Mouse (Mus musculus): ENCODE data around the gene H2-Ab1. TPM values are rescaled to one million over a fixed set of nuclear protein-coding genes. Genes with fewer than 3 reads are reported as not detected.
A peak's percentile ranks its signal among the peaks of the same experiment; 100 is the strongest.
"Not testable (repeated sequence)": the region's sequence is repeated elsewhere in the genome, so short reads cannot be mapped to it uniquely, and the experiment has no call there.

Gene H2-Ab1
- 1 to 10 TPM; 1.1 to 2.1 TPM for total RNA-seq (2021)
- long read RNA-seq, experiment 1, partial matches to known transcripts, result 0 of 4 reads
- long read RNA-seq, experiment 1, other reads (novel, unspliced or antisense), result 0 of 4 reads
- long read RNA-seq, experiment 2, partial matches to known transcripts, result 0 of 4 reads
- long read RNA-seq, experiment 2, other reads (novel, unspliced or antisense), result 0 of 4 reads

DNA sequence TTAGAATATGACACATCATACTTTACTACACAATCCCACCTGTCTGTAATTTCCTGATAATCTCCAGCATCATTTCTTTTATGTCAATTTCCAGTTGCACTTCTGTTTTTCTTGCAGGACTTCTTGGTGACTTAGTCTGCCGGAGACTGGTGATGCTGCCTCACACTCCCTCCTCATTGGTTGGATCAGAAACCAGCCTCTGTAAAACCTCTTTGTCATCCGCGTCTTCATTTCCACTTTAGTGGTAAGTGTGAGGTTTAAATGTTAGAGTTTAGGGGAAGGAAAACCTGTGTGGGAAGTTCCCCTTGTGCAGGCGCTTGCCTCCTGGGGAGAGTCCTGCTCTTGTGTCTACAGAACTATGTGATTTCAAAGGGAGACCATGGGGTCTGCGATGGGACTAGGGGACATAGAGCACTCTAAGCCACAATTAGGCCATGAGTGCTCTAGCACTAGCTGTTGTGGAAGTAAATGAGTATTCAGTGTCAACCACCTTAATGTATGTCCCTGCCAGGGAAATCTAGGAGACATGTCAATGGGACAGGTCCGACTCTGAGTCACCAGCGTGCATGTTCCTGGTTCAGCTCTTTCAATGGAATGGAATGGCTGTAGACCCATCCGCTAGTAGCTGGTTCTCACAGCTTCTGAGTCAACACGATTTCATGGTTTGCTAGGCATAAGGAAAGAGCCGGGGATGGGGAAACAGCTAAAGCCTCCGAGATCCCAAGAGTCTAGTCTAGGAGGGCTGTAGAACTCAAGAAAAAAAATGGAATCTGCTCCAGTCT, at the start of gene H2-Ab1:
TSS of gene H2-Ab1 (plus strand) at position 96 of the 782 bp plus-strand sequence.
- DNase-seq (ENCODE audit: low spot score in 2 of 2), result peak; percentile 85 to 90
- intact Hi-C loops (cut with DNase I), result no loop called here

DNA sequence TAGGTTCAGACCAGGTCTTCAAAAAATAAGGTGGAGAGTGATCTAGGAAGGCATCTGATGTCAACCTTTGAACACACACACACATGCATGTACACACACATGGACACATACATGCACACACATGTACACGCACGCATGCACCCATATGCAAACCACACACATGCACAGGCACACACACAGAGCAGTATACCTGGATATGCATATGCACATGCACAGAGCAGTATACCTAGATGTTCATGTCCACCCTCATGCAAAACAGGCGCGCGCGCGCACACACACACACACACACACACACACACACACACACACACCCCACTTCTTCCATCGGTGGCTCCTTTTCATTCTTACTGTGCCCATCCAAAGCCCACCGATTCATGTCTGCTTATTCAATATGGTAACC, 49.6 kb upstream of the H2-Ab1 start:
- no peak for DNase-seq (ENCODE audit: low spot score in 2 of 2)
- intact Hi-C loops (cut with DNase I), result no loop called here

DNA sequence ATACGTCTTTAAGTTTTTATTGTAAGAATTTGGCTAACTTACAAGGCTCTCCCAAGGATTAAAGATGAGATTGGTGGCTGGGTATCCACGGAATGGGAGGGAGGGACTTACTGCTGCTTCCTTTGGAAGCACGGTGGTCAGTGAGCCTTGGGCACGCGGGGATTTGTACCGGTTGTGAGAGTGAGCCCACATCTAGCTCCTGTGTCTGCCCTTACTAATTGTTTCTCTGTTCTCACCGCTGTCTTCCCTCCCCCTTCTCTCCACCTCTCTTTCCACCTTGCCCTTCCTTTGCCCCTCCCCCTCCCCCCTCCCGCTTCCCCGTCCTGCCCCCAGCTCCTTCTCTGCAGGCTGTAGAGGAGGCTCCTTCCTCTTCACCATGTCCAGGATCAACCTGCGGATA, 49.1 kb upstream of the H2-Ab1 start:
- no peak for DNase-seq (ENCODE audit: low spot score in 2 of 2)
- intact Hi-C loops (cut with DNase I), result no loop called here

DNA sequence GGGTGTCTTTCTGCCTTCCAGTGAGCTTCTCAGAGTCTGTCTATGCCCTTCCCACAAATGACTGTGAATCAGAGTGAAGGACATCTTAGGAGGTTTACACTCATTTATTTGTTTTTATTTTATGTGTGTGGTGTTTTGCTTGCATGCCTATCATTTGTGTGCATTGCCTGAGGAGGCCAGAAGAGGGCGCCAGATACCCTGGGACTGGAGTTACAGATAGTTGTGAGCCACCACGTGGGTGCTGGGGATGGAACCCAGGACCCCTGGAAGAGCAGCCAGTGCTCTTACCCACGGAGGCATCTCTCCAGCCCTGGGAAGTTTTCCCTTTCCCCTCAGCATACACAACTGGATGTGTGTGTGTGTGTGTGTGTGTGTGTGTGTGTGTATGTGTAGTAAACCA, 47.8 kb upstream of the H2-Ab1 start:
- intact Hi-C loops (cut with DNase I), result no loop called here
- DNase-seq (ENCODE audit: low spot score in 2 of 2), result no peak

DNA sequence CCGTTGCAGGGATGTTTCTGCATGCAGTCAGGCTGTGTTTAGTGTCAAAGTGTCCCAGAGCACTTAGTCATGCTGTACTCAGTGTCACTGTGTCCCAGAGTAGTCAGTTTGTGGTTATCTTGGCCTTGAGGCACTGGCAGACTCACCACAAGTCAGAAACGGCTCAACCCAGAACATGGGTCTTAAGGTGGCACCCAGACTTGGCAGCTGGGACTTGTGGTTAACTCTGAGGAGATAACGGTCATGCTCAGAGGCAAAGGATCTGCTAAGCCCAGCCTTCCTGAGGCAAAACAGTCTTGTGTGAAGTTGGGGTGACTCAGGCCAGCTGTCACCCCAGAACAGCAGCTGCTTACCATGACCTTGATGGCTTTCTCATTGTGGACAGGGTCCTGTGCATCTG, 46.9 kb upstream of the H2-Ab1 start:
- intact Hi-C loops (cut with DNase I), result no loop called here
- DNase-seq (ENCODE audit: low spot score in 2 of 2), result no peak

DNA sequence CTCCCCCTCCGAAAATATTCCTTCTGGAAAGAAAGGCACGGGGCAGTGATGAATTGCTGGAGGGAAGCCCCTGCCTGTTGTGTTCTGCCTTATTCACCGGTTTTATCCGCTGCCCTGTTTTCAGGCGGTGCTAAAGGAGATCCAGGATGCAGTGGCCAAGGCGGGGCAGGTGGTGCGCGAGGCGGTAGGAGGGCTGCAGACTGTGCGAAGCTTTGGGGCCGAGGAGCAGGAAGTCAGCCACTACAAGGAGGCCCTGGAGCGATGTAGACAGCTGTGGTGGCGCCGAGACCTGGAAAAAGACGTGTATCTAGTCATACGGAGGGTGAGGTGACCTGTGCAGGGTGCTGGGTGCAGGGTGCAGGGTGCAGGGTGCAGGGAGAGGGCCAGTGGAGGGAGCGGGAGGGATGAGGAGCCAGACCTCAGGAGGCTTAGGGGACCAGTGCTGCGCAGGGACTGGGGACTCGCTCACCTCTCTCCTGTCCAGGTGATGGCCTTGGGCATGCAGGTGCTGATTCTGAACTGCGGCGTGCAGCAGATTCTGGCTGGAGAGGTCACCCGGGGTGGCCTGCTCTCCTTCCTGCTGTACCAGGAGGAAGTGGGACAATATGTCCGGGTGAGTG, 45.6 kb upstream of the H2-Ab1 start:
- intact Hi-C loops (cut with DNase I), result no loop called here
- DNase-seq (ENCODE audit: low spot score in 2 of 2), result no peak

DNA sequence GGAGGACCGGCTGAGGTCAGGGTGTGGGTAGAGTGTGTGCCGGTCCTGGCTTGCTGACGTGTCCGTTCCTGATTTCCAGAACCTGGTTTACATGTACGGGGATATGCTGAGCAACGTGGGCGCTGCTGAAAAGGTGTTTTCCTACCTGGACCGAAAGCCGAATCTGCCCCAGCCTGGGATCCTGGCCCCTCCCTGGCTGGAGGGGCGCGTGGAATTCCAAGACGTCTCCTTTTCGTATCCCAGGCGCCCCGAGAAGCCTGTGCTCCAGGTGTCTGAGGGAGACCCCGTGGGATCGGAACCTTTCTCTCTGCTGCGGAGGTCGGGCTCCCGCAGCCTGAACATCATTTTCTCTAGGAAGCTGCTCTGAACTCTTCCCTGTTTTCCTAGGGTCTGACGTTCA, 43.6 kb upstream of the H2-Ab1 start:
- intact Hi-C loops (cut with DNase I), result no loop called here
- DNase-seq (ENCODE audit: low spot score in 2 of 2), result no peak

DNA sequence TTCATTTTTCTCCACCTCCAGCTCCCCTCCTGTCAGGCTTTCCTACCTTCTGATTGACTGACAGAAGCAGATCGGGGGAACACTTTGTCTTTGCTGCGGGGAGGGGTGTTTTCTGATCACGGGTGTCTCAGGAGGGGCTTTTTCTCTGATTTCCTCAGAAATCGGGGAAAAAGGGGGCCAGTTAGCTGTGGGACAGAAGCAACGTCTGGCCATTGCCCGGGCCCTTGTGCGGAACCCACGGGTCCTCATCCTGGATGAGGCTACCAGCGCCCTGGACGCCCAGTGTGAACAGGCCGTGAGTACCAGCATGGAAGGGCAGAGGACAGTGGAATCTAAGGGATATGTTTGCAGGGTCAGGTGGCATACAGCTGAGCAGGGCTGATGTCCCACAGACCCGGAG, 42.3 kb upstream of the H2-Ab1 start:
- intact Hi-C loops (cut with DNase I), result no loop called here
- DNase-seq (ENCODE audit: low spot score in 2 of 2), result no peak

DNA sequence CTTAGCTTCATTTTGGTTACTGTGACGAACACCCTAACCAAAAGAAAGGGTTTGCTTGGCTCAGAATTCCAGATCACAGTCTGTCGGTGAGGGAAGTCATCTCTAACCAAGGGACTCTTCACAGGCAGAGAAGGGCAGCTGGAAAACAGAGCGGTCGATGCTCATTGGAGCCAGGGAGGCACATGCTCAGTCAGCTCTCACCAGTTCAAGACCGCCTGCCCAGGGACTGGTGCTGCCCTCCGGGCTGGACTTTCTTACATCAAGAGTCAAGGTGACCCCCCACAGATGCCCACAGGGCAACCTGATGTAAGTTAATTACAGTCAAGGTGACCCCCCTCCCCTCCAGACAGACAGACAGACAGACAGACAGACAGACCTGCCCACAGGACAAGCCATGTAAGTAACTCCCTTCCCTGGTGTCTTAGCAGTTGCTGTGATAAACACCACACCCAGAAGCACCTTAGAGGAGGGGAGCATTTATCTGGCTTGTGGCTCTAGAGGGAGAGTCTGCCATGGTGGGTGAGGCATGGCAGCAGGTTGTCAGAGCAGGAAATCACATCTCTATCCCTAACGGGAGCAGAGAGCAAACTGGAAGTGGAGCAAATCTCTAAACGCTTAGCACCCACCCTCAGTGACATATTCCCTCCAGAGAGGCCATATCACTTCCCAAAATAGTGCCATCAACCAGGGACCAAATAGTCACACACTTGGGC, 40.1 kb upstream of the H2-Ab1 start:
- intact Hi-C loops (cut with DNase I), result no loop called here
- DNase-seq (ENCODE audit: low spot score in 2 of 2), result no peak

DNA sequence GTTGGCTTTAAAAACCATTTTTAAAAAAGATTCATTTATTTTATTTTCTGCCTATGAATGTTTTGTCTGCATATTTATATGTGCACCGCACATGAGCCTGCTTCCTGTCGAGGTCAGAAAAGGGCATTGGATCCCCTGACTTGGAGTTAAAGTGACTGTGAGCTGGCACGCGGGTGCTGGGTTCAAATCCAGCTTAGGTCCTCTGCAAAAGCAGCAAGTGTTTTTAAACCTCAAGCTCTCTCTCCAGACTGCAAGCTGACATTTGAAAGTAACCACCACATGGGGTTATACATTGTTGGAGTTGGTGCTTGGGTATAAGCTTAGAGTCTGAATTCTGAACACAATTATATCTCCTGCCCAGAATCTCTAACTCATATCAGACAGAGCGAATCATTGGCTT, 39.5 kb upstream of the H2-Ab1 start:
- DNase-seq (ENCODE audit: low spot score in 2 of 2), result no peak
- intact Hi-C loops (cut with DNase I), result loop anchor here (2.0 kb wide), 1 partner anchor 17 kb away; no protein-coding TSS in a partner anchor

DNA sequence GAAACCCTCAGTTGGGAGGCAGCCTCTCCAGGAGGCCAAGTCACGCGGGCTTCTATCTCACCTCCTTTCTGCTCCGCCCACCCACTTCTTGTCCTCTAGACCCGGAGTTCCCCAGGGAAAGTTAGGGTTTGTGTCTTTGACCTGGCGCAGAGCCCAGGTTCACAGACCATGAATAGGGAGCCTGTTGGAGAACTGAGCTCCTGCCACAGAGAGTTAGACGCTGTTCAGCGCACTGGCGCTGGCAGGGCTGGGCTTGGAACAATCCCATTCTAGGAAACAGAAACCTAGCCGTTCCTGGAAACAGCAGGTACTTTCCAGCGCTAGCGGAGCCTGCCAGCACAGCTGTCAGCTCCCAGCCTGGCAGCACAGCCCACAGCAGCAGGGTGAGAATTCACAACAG, 38.8 kb upstream of the H2-Ab1 start:
- DNase-seq (ENCODE audit: low spot score in 2 of 2), result peak; percentile 26 to 42
- intact Hi-C loops (cut with DNase I), result loop anchor here (2.0 kb wide), 1 partner anchor 16 kb away; no protein-coding TSS in a partner anchor

DNA sequence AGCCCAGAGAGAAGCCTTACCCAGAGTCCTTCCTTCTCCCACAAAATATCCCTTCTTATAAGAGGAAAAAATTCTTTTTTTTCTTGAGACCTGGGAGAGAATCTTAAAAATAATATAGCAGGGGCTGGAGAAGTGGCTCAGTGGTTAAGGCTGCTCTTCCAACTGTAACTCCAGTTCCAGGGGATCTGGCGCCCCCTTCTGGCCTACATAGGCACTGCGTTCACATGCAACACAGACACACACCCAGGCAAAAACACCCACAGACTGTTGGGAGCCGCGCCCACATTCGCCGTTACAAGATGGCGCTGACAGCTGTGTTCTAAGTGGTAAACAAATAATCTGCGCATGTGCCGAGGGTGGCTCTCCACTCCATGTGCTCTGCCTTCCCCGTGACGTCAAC, 38.4 kb upstream of the H2-Ab1 start:
- DNase-seq (ENCODE audit: low spot score in 2 of 2), result peak; percentile 49 to 57
- intact Hi-C loops (cut with DNase I), result loop anchor here (2.0 kb wide), 1 partner anchor 16 kb away; no protein-coding TSS in a partner anchor

DNA sequence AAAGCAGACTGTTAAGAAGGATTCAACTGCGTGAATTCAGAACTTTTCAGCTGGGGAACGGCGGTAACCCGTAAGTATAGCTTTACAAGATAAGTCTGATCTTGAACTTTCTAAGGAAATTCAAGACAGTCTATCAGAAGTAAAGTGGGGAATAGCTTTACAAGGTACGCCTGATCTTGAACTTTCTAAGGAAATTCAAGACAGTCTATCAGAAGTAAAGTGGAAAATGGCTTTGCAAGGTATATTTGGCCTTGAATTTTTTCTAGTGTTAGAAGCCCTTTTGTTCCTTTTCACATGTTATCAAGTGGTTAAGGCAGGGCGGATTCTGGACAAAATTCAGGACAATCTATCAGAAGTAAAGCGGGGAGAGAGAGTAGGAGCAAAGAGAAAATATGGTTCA, 37.7 kb upstream of the H2-Ab1 start:
- intact Hi-C loops (cut with DNase I), result loop anchor here (2.0 kb wide), 1 partner anchor 15 kb away; no protein-coding TSS in a partner anchor
- DNase-seq (ENCODE audit: low spot score in 2 of 2), result peak; percentile 36 to 74

DNA sequence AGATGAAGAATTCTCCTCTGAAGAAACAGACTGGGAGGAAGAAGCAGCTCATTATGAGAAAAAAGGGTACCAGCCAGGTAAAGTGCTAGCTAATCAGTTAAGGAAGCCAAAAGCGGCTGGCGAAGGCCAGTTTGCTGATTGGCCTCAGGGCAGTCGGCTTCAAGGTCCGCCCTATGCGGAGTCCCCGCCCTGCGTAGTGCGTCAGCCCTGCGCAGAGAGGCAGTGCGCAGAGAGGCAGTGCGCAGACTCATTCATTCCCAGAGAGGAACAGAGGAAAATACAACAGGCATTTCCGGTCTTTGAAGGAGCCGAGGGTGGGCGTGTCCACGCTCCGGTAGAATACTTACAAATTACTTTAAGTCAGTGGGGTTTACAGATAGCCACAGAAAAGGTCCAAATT, 37.1 kb upstream of the H2-Ab1 start:
- intact Hi-C loops (cut with DNase I); DNase-seq (ENCODE audit: low spot score in 2 of 2): not testable (repeated sequence)

DNA sequence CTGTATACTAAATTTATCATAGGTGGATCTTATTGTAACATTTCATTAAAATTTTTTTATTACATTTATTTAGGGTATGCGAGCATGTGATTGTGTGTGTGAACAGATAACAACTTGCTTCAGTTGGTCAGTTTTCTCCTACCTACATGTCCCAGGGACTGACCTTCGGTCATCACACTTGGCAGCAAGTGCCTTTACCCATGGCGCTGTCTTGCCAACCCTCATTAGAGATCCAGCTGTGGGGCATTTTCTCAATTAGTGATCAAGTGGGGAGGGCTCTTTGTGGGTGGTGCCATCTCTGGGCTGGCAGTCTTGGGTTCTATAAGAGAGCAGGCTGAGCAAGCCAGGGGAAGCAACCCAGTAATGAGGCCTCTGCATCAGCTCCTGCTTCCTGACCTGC, 32.7 kb upstream of the H2-Ab1 start:
- no peak for DNase-seq (ENCODE audit: low spot score in 2 of 2)
- intact Hi-C loops (cut with DNase I), result no loop called here

DNA sequence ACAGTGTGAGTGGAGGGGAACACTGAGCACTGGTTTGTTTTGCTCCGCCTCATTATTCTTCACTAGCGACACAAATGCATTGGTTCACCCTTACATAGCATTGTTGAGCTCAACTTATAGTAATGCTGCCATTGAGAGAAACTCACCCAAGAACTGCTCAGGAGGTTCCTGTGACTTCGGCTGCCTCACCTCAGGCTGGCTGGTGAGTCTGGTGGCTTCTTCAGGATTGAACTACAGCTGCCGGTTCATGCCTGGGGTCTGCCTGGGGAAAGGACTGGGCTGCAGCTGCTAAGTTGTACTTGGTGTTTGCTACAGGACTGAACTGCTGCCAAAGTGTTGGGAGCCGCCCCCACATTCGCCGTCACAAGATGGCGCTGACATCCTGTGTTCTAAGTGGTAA, 32.1 kb upstream of the H2-Ab1 start:
- no peak for DNase-seq (ENCODE audit: low spot score in 2 of 2)
- intact Hi-C loops (cut with DNase I), result no loop called here

DNA sequence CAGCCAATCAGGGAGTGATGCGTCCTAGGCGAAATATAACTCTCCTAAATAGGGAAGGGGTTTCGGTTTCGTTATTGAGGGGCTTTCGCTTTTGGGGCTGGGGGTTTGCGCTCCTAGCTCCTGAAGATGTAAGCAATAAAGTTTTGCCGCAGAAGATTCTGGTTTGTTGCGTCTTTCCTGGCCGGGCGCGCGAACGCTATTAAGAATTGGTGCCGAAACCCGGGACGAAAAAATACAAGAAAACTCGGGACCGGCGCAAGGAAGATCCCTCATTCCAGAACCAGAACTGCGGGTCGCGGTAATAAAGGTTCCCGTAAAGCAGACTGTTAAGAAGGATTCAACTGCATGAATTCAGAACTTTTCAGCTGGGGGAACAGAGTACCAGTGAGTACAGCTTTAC, 31.6 kb upstream of the H2-Ab1 start:
- DNase-seq (ENCODE audit: low spot score in 2 of 2); intact Hi-C loops (cut with DNase I): not testable (repeated sequence)

DNA sequence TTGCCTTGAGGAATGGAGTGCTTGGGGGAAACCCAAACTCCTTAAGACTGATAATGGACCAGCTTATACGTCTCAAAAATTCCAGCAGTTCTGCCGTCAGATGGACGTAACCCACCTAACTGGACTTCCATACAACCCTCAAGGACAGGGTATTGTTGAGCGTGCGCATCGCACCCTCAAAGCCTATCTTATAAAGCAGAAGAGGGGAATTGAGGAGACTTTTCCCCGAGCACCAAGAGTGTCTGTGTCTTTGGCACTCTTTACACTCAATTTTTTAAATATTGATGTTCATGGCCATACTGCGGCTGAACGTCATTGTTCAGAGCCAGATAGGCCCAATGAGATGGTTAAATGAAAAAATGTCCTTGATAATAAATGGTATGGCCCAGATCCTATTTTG, 26.5 kb upstream of the H2-Ab1 start:
- DNase-seq (ENCODE audit: low spot score in 2 of 2), result not testable (repeated sequence)
- intact Hi-C loops (cut with DNase I), result loop anchor here (10.0 kb wide), 1 partner anchor 126 kb away; no protein-coding TSS in a partner anchor

DNA sequence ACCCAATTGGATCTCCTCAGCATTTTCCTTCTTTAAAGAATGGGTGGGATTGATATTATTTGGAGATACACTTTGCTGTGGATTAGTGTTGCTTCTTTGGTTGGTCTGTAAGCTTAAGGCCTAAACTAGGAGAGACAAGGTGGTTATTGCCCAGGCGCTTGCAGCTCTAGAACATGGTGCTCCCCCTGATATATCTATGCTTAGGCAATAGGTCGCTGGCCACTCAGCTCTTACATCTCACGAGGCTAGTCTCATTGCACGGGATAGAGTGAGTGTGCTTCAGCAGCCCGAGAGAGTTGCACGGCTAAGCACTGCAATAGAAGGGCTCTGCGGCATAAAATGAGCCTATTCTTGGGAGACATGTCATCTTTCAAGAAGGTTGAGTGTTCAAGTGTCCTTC, 25.5 kb upstream of the H2-Ab1 start:
- intact Hi-C loops (cut with DNase I), result loop anchor here (10.0 kb wide), 1 partner anchor 127 kb away; no protein-coding TSS in a partner anchor
- not testable (repeated sequence) for DNase-seq (ENCODE audit: low spot score in 2 of 2)

DNA sequence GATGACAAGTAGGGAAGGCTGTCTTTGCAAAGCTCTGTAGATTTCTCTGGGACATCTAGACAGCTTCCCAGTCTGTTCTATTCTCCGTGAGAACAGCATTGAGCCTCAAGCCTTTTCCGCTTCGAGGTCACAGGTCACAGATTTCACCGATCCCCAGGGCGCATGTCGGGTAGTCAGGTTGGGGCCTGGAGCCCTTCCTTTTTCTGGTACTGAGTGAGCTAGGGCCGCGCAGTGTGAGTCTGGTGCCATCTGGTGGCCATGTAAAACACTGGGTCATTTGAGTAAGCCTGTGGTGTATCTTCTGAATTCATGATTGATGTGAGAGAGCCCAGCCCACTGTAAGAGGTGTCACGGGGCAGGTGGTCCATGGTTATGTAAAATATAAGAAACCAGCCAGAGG, 22.6 kb upstream of the H2-Ab1 start:
- intact Hi-C loops (cut with DNase I), result loop anchor here (2.0 to 10.0 kb wide), 3 partner anchors 16 to 130 kb away; no protein-coding TSS in a partner anchor
- DNase-seq (ENCODE audit: low spot score in 2 of 2), result peak; percentile 60 to 73
